Mouse (Mus musculus) ES-CJ7 (cell line): ENCODE measurements around the gene Gm11562.
"Not testable (repeated sequence)": the region's sequence is repeated elsewhere in the genome, so short reads cannot be mapped to it uniquely, and the experiment has no call there.

ENCODE experiments used
- DNase-seq: peaks from one replicate; pipeline ENCODE4 v3.0.0; 2011; ENCODE audit warnings: low read depth, low spot score

Gene Gm11562

GRCm38 (mm10) chr11:99620335-99620734 lies at the start of gene Gm11562:
TSS of gene Gm11562 (minus strand) at chr11:99620435.
- no peak for DNase-seq

DNA sequence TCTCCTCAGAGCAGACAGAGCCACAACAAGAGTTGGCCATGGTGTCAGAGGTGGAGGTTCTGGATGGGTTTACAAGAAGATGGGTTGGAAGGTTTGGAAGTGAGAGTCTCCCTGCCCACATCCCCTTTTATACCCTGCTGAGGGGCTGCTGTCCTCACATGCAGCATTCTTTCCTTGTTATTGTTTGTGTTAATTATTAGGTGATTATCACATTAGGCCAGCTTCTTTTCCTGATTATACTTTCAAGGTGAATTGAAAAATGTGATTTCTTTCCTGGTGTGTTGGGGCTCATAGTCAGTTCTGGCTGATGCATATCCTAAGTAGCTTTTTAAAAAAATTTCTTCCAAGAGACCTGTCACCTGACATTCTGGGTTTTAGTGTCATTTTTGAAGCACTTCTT lies 45.6 kb upstream of the Gm11562 start, which contains the start of gene Krtap4-6:
TSS of gene Krtap4-6 (minus strand) at position 101 of the 400 bp plus-strand sequence.
- no peak for DNase-seq

DNA sequence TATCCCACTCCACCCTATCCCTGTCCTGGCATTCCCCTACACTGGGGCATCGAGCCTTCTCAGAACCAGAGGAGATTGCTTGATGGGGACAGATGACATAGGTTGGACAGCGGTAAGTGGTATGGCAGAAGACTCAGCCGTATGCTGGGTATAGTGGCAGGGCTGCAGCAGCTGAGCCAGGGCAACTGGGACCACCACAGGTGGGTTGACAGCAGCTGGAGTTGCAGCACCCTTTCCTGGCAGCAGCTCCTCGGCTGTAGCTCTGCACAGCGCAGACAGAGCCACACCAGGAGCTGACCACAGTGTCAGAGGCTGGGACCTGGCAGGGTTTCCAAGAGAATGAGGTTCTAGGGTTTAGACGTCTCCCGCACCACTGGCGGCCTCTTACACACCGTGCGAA lies 42.6 kb upstream of the Gm11562 start:
- no peak for DNase-seq

GRCm38 (mm10) chr11:99659256-99659655 lies 39.0 kb upstream of the Gm11562 start:
- DNase-seq, result no peak

DNA sequence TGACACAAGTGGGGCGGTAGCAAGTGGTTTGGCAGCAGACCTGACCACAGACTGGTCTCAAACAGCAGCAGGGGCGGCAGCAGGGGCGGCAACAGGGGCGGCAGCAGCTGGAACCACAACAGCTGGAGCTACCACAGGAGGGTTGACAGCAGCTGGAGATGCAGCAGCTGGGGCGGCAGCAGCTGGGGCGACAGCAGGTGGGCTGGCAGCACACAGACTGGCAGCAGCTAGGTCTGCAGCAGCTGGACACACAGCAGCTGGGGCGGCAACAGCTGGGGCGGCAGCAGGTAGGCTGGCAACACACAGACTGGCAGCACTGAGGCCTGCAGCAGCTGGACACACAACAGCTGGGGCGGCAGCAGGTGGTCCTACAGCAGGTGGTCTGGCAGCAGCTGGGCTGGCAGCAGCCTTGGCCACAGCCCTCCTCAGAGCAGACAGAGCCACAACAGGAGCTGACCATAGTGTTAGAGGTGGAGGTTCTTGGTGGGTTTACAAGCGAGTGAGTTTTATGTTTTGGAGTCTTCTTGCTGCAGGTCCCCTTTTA lies 38.3 kb upstream of the Gm11562 start, which contains the start of gene Gm11563:
TSS of gene Gm11563 (minus strand) at position 494 of the 544 bp plus-strand sequence.
- DNase-seq, result not testable (repeated sequence)

DNA sequence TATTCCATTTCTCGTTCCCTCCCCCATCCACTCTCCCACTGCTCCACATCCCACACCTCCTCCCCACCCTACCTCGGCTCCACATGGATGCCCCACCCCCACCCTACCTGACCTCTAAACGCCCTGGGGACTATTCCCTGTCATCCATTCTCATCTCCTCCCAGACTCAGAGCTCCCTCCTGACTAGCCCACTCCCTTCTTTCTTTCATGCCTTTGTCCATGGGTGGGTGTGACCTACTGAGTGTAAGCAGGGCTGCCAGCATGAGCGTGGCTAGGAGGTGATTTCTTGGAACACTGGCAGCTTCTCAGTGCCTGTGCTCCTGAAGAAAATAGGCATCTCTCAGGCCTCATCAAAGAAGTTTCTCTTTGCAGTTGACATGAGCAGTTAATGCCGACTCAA lies 36.8 kb upstream of the Gm11562 start:
- peak; percentile 87 for DNase-seq

GRCm38 (mm10) chr11:99650136-99650535 lies 29.9 kb upstream of the Gm11562 start, which contains the start of gene Gm11555:
TSS of gene Gm11555 (minus strand) at chr11:99650236.
- no peak for DNase-seq

DNA sequence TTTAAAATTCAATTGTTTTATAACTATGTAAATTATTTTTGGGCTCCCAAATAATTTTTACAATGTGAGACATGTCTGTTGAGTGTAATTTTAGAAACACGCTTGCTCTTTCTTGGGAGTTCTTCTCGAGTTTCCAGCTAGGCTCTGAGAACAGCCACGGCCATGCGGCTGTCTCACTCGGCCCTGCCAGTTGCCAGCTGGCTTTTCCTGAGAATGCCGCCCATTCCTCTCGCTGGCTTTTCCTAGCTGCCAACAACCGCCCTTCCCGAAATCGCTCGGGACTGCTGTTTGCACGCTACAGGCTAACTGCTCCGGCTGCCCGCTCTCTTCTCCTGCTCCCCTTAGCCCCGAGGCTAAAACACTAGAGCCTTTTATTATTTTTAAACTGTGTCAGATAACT lies 26.2 kb upstream of the Gm11562 start:
- DNase-seq, result no peak

- DNase-seq, result no peak
Observed at GRCm38 (mm10) chr11:99644351-99644750, 24.1 kb upstream of the Gm11562 start.

DNA sequence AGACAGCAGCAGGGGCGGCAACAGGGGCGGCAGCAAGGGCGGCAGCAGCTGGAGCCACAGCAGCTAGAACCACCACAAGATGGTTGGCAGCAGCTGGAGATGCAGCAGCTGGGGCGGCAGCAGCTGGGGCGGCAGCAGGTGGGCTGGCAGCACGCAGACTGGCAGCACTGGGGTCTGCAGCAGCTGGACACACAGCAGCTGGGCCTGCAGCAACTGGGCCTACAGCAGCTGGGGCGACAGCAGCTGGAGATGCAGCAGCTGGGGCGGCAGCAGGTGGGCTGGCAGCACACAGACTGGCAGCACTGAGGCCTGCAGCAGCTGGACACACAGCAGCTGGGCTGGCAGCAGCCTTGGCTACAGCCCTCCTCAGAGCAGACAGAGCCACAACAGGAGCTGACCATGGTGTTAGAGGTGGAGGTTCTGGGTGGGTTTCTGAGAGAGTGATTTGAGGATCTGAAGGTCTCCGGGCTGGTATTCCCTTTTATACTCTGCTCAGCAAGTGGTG lies 23.5 kb upstream of the Gm11562 start, which contains the start of gene Krtap4-7:
TSS of gene Krtap4-7 (minus strand) at position 455 of the 505 bp plus-strand sequence.
- not testable (repeated sequence) for DNase-seq

DNA sequence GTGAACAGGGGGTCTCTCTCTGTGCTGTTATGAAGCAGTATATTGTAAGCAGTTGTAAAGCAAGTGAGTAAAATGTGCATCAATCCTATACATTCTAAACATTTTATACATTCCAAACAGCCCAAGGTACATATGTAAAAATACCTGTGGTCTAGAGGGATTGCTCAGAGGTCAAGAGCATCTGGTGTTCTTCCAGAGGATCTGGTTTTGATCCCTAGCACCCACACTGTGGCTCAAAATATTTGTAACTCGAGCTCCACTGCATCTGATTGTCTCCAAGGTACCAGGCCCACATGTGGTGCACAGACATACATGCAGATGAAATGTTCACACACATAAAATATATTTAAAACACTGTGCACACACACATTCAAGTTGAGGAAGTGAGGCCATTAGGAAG lies 20.7 kb upstream of the Gm11562 start:
- no peak for DNase-seq

- DNase-seq, result no peak
Observed at GRCm38 (mm10) chr11:99637086-99637485, 16.9 kb upstream of the Gm11562 start.

- no peak for DNase-seq
Observed at GRCm38 (mm10) chr11:99634653-99635134, 14.5 kb upstream of the Gm11562 start, which contains the start of gene Krtap4-2. TSS of gene Krtap4-2 (minus strand) at chr11:99635084.

DNA sequence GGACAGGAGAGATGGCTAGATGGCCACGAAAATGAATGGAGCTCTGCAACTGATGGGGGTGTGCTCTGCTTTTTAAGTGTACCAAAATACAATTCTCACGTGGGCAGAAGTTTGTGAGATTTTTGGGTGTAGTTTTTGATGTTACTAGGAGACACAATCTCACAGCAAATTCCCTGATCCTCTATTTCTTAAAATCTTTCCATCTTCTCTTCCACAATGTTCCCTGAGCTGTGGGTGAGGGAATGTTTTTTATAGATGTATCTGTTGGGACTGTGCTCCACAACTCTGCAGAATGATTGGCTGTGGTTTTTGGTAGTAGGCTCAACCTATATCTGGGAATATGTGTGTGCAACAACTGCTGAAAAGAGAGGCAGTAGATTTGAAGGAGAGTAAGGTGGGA lies 13.1 kb upstream of the Gm11562 start:
- DNase-seq, result no peak

- DNase-seq, result no peak
Observed at GRCm38 (mm10) chr11:99630890-99631289, 10.7 kb upstream of the Gm11562 start.

- DNase-seq, result no peak
Observed at GRCm38 (mm10) chr11:99628138-99628537, 7.9 kb upstream of the Gm11562 start, which contains the start of gene Krtap4-1. TSS of gene Krtap4-1 (minus strand) at chr11:99628238.

DNA sequence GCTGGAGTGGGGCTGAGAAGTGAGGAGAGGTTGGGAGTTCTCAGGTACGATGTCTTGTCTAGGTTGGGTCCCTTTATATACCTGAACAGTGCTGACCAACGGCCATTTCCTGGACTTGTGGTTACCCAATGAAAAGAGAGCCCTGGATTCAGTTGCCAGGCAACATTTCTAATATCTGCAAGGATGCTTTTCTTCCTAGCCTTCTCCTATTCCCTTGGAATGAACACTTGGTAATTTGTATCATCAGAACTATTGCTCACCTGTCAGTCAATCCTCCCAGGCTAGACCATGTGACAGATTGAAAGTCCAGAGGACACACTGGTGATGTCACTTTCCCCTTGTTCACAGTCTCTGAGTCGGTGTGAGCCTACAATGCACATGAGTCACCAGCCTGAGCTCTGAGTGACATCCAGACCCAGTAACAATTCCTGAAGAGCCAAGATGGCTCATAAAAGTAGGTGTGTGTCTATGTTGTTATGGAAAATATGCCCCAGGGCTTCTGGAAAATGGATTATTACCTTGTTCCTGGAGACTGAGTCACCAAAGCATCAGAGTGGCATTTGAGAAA lies 5.4 kb downstream of the Gm11562 start, which contains the start of gene Krtap2-4:
TSS of gene Krtap2-4 (minus strand) at position 51 of the 568 bp plus-strand sequence.
- no peak for DNase-seq

- not testable (repeated sequence) for DNase-seq
Observed at GRCm38 (mm10) chr11:99610089-99610488, 10.1 kb downstream of the Gm11562 start, which contains the start of gene Gm11937. TSS of gene Gm11937 (minus strand) at chr11:99610189.

DNA sequence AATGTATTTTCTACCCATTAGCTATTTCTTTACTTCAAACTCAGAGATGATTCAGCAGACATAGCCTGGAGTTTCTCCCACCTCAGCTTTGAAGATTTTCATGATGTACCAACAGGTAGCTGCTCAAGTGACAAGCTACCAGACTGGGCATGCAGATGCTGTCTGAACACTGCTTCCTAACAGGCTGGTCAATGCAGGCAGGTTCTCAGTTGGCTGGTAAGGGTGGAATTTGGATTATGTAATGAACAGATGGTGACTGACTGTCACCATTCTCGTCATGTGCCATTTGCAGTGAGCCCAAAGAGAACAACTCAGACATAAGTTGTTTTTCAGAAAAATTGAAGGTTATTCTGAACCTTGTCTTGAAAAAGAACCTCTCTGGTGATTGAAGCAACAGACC lies 11.1 kb downstream of the Gm11562 start:
- DNase-seq, result no peak

DNA sequence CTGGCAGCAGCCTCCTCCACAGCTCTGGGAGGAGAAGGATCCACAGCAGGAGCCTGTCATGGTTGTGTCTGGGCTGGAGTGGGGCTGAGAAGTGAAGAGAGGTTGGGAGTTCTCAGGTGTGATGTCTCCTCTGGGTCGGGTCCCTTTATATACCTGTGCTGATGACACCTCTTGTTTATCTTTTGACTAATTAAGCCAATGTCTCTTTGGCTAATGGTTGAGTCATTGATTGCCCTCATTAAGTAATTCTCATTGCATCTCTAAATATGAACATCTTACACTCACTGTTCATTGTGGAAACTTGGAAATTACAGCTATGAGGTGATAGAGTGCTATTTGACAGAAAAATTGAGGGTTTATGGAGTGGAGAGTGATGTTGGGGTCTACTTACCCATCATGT lies 17.0 kb downstream of the Gm11562 start, which contains the start of gene Gm11938:
TSS of gene Gm11938 (minus strand) at position 101 of the 400 bp plus-strand sequence.
- not testable (repeated sequence) for DNase-seq

- DNase-seq, result not testable (repeated sequence)
Observed at GRCm38 (mm10) chr11:99597742-99598141, 22.5 kb downstream of the Gm11562 start, which contains the start of gene Krtap9-3. TSS of gene Krtap9-3 (minus strand) at chr11:99598105.

DNA sequence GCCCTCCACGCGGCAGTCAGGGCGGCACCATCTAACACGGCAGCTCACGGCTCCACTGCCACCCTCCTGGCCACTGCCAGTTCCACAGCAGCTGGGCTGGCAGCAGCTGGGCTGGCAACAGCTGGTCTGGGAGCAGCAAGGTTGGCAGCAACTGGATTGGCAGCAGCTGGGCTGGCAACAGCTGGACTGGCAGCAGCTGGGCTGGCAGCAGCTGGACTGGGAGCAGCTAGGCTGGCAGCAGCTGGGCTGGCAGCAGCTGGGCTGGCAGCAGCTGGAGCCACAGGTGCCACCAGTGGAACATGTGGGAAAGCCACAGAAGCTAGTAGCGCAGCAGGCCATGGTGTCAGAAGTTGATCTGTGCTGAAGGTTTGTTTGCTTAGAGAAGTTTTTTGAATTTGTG lies 29.3 kb downstream of the Gm11562 start, which contains the start of gene Krtap1-3:
TSS of gene Krtap1-3 (minus strand) at position 359 of the 400 bp plus-strand sequence.
- DNase-seq, result no peak
